Mouse (Mus musculus): ENCODE measurements at regions not wholly inside any gene's neighbourhood (a gene's known extent, or its start where the extent isn't known, plus 50 kb on each side); places are given as distances from the start of the nearest gene placed in this dataset.

GRCm38 (mm10) chr12:7870004-7870403 is 107.4 kb upstream of the Apob start:
- TF ChIP-seq POLR2A (IDR thresholded peaks at IDR 0.05; ENCODE audit: extremely low read depth, insufficient read depth, low read length), result no peak
- no peak for TF ChIP-seq CTCF (IDR thresholded peaks at IDR 0.05; ENCODE audit: low read depth, low read length)

All from liver, adult 2 months (tissue).